Mouse (Mus musculus) left cerebral cortex, adult 9 months (tissue): ENCODE data around the gene Met.

Source experiments
- DNase-seq, 2 experiments: peaks; one replicate each; pipeline ENCODE4 v3.0.0; 2022; ENCODE audit warnings: low spot score in 2 of 2

Met gene

DNA sequence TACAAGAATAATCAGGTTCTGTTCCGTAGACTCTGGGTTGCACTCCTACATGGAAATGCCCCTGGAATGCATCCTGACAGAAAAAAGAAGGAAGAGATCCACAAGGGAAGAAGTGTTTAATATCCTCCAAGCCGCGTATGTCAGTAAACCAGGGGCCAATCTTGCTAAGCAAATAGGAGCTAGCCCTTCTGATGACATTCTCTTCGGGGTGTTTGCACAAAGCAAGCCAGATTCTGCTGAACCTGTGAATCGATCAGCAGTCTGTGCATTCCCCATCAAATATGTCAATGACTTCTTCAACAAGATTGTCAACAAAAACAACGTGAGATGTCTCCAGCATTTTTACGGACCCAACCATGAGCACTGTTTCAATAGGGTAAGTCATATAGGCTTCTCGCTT is 28.5 kb downstream of the Met start:
- no peak for DNase-seq

- DNase-seq: no peak
Observed at GRCm38 (mm10) chr6:17495413-17495812, 31.8 kb downstream of the Met start.

GRCm38 (mm10) chr6:17497366-17497765 is 33.8 kb downstream of the Met start:
- no peak for DNase-seq

- DNase-seq: no peak
Observed at GRCm38 (mm10) chr6:17498801-17499200, 35.2 kb downstream of the Met start.

GRCm38 (mm10) chr6:17501440-17501839 is 37.8 kb downstream of the Met start:
- no peak for DNase-seq

GRCm38 (mm10) chr6:17502311-17502710 is 38.7 kb downstream of the Met start:
- no peak for DNase-seq

- no peak for DNase-seq
Observed at GRCm38 (mm10) chr6:17503724-17504123, 40.1 kb downstream of the Met start.

DNA sequence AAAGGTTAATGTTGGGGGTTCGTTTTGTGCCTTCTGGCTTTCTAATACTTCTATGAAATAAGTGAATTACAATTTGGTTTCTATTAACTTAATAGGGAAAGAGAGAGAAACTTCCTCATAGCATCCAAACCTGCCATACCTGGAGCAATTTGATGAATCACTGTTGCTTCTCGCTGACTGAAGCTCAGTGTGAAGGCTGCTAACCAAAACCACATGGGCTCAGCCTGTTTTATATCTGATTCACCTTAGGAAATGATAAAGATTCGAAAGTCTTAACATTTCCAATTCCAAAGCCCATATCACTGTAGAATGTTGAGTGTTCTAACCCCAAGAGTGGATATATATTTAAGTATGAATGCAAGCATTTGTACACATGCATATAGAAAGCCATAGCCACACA is 41.9 kb downstream of the Met start:
- DNase-seq: no peak

GRCm38 (mm10) chr6:17506831-17507230 is 43.2 kb downstream of the Met start:
- DNase-seq: no peak

DNA sequence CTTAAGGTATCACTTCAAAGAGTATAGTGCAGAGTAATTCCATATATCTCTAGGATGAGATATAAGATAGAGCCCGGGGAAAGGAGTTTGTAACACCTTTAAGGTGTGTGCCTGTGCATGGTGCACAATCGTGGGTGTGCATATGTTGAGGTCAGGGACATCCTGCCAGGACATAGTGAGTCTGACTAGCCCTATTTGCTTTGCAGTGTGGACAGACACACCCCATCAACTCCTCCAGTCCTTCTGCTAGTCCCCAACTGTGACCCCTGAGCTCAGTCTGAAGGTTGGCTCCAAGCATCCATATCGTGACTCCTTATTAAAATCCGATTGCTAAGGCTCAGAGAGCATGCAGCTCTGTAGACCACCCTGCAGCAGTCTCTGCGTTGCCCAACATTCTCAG is 44.6 kb downstream of the Met start:
- no peak for DNase-seq

DNA sequence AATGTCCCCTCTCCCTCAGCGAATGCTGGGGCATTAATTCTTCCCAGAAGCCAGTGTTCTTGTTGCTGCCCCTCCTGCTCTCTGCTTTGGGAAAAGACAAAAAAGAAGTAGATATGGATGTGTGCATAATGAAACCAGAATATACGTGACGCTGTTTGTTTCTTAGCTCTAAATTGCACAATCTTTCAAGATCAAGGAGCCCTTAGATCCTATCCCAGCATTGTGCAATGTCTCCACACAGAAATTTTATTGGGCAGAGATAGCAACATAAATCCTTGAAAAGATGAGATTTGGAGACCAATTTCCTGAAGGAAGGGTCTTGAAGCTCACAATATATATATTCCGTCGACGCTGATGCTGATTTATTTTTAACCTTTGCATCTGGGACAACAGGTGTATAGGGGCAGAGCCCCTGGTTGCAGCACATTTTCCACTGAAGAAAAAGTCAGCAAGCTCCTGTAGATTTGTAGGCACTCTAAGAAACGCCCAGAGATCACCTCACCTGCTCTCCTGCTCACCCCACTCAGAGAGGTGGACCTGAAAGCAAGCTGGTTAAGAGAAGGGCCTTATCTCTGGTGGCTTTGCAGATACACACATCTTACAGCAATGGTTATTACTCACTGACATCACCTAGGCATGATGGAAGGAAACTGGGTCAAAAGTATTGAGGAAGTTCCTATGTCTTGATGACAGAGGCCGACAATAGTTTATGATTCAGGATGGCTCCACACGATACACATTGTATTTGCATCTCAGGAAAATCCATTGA is 45.2 kb downstream of the Met start:
- DNase-seq: no peak

DNA sequence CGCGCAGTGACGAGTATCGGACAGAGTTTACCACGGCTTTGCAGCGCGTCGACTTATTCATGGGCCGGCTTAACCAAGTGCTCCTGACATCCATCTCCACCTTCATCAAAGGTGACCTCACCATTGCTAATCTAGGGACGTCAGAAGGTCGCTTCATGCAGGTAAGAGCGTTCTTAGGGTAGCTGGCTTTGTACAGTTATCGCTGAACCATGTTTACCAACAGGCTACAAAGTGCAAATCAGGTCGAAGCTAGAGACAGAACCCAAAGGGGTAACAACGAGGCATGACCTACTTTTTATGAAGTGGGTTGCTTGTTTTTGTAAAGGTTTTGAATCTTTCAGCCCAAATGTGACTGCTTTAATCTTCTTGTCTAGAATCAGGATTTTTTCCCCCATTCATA is 49.8 kb downstream of the Met start:
- no peak for DNase-seq

- DNase-seq: no peak
Observed at GRCm38 (mm10) chr6:17515775-17516460, 52.3 kb downstream of the Met start.

DNA sequence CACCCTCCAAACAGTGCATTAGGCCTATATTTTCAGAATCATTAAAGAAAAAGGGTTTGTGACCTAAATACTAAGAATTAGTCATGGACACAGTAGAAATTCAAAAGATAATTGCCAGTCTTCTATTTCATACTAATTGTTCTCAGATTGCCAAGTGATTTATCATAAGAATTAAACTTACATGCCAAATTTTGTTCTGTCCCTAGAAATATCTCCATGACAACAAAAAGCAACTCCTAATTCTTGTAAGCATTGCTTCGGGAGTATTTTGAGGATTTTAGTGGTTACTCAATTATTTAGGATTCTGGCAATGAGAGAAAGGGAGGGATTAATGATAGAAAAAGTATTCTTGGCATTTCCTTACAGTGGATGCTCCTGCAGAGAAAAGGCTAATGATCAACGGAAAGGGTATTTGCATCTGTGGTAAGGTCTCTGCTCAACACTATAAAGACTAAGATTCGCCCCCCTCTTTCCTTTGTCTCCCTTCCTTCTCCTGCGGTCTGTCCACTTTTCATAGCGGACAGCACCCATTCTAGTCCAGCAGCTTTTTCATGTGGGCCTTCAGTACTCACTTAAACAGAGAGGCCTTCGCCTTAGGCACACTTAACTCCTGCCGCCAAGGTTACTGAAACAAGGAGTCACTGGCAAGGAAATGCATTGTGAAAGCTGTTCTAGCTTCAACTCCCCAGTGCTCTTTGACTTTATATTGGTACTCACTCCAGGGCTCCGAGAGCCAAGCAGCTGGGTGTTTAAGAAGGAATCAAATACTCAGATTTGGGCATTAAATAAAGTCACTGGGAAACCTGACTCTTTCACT is 58.5 kb downstream of the Met start:
- no peak for DNase-seq

DNA sequence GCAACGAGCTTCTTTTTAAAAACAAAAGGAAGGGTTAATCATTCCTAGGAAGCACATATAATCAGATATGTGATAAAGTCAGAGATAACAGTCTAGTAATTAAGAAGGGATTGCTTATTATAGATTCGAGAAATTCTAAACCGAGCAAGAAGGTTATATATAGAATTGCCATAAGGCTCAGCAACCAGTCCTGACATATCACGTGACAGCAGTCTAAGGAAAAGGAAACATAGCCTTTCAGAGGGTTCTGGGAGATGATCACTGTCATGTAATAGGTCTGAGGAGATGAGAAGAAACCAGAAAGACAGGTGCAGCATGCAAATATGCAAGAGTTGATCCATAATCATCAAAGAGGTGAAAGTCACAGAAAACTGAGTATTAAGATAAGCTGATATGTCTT is 59.3 kb downstream of the Met start:
- no peak for DNase-seq

GRCm38 (mm10) chr6:17529490-17530269 is 66.1 kb downstream of the Met start:
- DNase-seq: no peak

DNA sequence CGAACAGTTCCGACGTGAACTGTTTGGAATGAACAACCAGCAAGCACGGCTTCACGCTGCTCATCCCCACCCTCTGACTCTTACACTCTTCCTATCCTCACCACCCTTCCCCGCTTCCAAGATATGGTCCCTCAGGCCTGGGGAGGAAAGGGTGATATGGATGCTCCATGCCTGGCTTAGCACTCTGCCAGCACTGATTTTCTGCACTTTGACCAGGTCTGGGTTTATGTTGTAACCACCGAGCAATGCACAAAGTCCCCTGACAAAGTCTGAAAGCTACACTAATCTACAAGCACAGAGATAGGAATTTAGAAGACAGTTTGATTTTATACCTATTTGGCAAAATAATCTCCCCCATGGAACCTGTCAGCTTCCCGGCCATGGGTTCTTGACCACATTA is 78.0 kb downstream of the Met start:
- DNase-seq: no peak

DNA sequence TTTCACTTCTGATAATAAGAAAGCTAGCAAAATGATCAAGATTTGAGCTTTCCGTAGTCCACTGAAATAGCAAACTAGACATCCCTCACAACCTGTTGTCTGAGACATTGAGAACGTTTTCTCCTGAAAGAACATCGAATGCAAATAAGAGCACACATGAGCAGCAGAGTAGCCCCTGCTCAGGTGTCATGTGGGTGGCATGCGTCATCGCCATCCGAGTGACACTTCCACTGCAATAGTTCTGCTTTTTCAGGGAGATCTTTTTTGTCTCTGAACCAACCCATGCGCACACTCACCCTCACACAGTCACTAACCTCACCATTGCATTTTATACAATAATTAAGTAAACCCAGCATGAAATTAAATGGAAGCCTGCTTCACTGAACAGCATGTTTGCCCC is 78.8 kb downstream of the Met start:
- no peak for DNase-seq

GRCm38 (mm10) chr6:17545480-17545879 is 81.9 kb downstream of the Met start:
- no peak for DNase-seq

GRCm38 (mm10) chr6:17546341-17546740 is 82.7 kb downstream of the Met start:
- DNase-seq: no peak

DNA sequence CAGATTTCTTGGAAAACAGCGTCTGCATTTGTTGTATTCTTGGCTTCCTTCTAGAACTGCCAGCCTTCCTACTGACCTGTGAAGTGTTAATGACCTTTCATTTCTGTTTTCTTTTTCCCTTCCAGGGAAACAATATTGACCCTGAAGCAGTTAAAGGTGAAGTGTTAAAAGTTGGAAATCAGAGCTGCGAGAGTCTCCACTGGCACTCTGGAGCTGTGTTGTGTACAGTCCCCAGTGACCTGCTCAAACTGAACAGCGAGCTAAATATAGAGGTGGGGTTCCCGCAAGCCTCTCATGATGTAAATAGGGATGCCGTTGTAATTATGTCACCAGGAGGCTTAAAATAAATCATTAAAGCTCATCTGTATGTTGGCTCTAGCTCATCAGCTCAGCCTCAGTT is 83.2 kb downstream of the Met start:
- DNase-seq: no peak

DNA sequence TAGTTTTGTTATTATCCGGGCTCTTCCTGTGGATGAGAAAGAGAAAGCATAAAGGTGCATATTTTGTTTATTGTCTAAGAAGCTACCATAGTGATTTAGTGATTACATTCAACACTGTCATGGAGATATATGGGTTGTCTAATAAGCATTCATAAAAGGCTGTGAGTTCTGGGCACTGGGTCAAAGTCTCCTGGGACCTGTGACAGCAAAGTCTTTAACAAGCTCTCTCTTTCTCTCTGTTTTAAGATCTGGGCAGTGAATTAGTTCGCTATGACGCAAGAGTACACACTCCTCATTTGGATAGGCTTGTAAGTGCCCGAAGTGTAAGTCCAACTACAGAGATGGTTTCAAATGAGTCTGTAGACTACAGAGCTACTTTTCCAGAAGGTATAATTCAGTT is 85.2 kb downstream of the Met start:
- peak in 1 of 2 experiments; percentile 8 for DNase-seq
